Mouse (Mus musculus) midbrain, postnatal 0 days (tissue): ENCODE measurements at regions not wholly inside any gene's neighbourhood (a gene's known extent, or its start where the extent isn't known, plus 50 kb on each side); places are given as distances from the start of the nearest gene placed in this dataset.
"Not testable (repeated sequence)": the region's sequence is repeated elsewhere in the genome, so short reads cannot be mapped to it uniquely, and the experiment has no call there.

Experiments used
- ATAC-seq: fragments of 200-750 bp; cut with Nextera tagmentation; 2 replicates; pipeline ENCODE4 v1.8.0; 2017; ENCODE audit warnings: moderate number of reproducible peaks, mild to moderate bottlenecking, moderate TSS enrichment, moderate library complexity; ENCODE audit not compliant: low FRiP score
- DNase-seq: peaks from one replicate; pipeline ENCODE4 v3.0.0-alpha.2; 2015; ENCODE audit warnings: low spot score
- H3K27ac ChIP-seq: fragments of 300-500 bp; sonication (generic); 2 replicates; pipeline ENCODE4 v1.5.1; 2014; ENCODE audit warnings: low read depth, mild to moderate bottlenecking, low read length, mixed read lengths
- H3K27me3 ChIP-seq: fragments of 300-500 bp; sonication (generic); 2 replicates; pipeline ENCODE4 v1.6.1; 2014; ENCODE audit warnings: low read length, control low read depth, mixed read lengths; ENCODE audit not compliant: insufficient read depth
- H3K36me3 ChIP-seq: fragments of 300-500 bp; sonication (generic); 2 replicates; pipeline ENCODE4 v1.6.1; 2014; ENCODE audit warnings: low read length, control low read depth, mixed read lengths; ENCODE audit not compliant: insufficient read depth
- H3K4me1 ChIP-seq: fragments of 300-500 bp; sonication (generic); 2 replicates; pipeline ENCODE4 v1.6.1; 2014; ENCODE audit warnings: mild to moderate bottlenecking, control low read depth, antibody characterized with exemption, low read length, mixed read lengths; ENCODE audit not compliant: insufficient read depth
- H3K4me2 ChIP-seq: fragments of 300-500 bp; sonication (generic); 2 replicates; pipeline ENCODE4 v1.6.1; 2014; ENCODE audit warnings: low read depth, mild to moderate bottlenecking, low read length, mixed read lengths; ENCODE audit not compliant: poor library complexity, severe bottlenecking
- H3K4me3 ChIP-seq: fragments of 300-500 bp; sonication (generic); 2 replicates; pipeline ENCODE4 v1.5.1; 2014; ENCODE audit warnings: low read depth, mild to moderate bottlenecking, low read length, moderate library complexity
- H3K9ac ChIP-seq: fragments of 300-500 bp; sonication (generic); replicated peaks from 2 replicates; pipeline ENCODE4 v1.6.1; 2014; ENCODE audit warnings: mild to moderate bottlenecking, low read length, moderate library complexity, mixed read lengths; ENCODE audit not compliant: poor library complexity, severe bottlenecking
- H3K9me3 ChIP-seq: fragments of 300-500 bp; sonication (generic); 2 replicates; pipeline ENCODE4 v1.6.1; 2016; ENCODE audit warnings: low read length, control low read depth
- CTCF ChIP-seq: IDR thresholded peaks from 2 replicates; pipeline ENCODE4 v1.5.1; 2016; ENCODE audit warnings: antibody characterized with exemption, mild to moderate bottlenecking
- WGBS: fragments of 180-500 bp; shearing (Covaris S2); extraction: QIAGEN DNeasy Blood & Tissue Kit; methylation state at CpG from one replicate; pipeline ENCODE4 v1.1.7; 2014; 5-methylcytosine and 5-hydroxymethylcytosine counted together

DNA sequence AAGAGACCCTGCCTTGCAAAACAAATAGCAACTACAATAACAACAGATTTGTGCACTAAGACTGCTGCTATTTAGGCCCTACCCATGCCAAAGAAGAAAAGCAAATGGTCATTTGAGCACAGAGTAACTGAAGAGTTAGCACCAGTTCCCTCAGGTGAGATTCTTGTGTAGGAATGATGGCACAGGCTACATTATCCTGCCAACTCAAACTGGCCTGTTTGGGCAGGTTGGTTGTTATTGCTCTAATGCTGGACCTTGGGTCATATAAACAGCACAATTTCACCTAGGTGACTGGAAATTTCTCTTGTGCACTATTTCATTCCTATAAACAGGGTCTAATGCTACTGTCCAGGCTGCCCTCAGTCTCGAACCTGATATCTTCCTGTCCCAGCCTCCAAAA, 79.7 kb upstream of the Trim24 start:
- no peak for TF ChIP-seq CTCF
- Histone ChIP-seq H3K27me3 (no peaks in the 10 kb centered on the region), H3K9ac (no peak overlapping the region), H3K27ac (no peak overlapping the region), H3K4me1 (no peaks in the 10 kb centered on the region), H3K9me3 (no peaks in the 10 kb centered on the region; the same call in 1 of the 2 replicates), H3K4me3 (no peak overlapping the region), H3K4me2 (no peak overlapping the region), H3K36me3 (no peaks in the 10 kb centered on the region)
- 88% methylated on average over 1 of the region's 1 CpGs for WGBS
- no peak for DNase-seq
- no peak for ATAC-seq

DNA sequence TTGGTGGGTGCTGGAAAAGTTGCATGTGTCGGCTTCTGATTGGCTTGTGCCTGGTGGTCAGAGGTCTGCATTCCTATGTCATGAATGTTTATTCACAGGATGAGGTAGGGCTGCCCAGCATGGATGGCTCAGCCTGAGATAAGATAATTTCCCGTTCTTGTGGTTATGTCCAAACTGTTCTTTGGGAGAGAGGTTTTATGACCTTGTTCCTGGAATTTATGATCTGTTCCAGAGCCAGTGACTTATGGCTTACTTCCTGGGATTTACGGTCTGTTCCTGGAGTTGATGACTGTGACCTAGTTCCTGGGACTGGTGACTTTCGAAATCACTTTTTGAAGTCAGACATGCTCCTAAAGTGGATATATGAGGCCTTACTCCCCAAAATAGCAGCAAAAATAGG, 76.4 kb upstream of the Trim24 start:
- DNase-seq (no peak), ATAC-seq (no peak)
- Histone ChIP-seq H3K9me3 (no peaks in the 10 kb centered on the region; the same call in 1 of the 2 replicates), H3K36me3 (no peaks in the 10 kb centered on the region), H3K4me1 (no peaks in the 10 kb centered on the region), H3K27me3 (no peaks in the 10 kb centered on the region), H3K4me2 (no peak overlapping the region), H3K4me3 (no peak overlapping the region), H3K9ac (no peak overlapping the region), H3K27ac (no peak overlapping the region)
- no peak for TF ChIP-seq CTCF
- WGBS, result 95% methylated on average over 4 of the region's 4 CpGs

DNA sequence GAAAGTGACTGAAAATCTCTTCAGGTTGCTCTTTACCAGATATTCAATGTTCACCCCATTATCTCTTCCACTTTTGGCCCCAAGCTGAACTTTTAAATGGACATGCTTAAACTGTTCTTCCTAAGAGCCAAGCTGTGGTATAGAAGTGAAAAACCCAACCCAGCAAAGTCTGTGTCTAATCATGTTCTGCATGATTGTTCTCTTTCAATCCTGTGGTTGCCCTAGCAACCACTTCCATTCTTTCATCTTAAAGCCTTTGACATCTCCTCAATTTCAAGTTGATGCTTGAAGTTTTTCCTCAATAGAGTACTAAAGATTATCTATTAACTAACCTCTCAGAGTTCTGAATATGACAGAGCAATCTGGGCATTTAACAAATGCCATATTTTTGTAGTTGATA, 75.6 kb upstream of the Trim24 start:
- Histone ChIP-seq H3K4me1 (no peaks in the 10 kb centered on the region), H3K9ac (no peak overlapping the region), H3K27me3 (no peaks in the 10 kb centered on the region), H3K4me2 (no peak overlapping the region), H3K36me3 (no peaks in the 10 kb centered on the region), H3K27ac (no peak overlapping the region), H3K9me3 (no peaks in the 10 kb centered on the region; the same call in 1 of the 2 replicates), H3K4me3 (no peak overlapping the region)
- ATAC-seq (no peak), DNase-seq (no peak)
- no peak for TF ChIP-seq CTCF

DNA sequence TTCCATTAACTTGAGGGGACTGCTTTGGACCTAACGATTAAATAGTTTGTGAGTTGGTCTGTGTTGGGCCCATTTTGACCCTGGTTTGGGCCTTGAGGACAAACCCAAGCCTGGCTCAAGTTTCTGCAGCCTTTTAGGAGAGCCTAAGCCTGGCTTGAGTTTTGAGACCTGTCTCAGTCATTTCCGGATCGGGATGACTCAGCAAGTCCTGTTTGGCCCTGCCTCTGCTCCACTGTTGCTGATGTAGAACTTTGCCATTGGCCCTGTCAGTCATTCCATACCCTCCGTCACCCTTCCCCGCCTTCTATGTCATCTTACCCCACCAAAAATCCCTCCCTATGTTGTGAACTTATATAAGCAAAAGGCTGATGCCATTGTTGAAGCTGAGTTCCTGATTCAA, 67.4 kb upstream of the Trim24 start:
- H3K27me3 ChIP-seq, result no peaks in the 10 kb centered on the region
- H3K9me3 ChIP-seq, result peaks cover 3% of the 10 kb centered on the region; the same call in 1 of the 2 replicates
- TF ChIP-seq CTCF, result no peak
- H3K4me3 ChIP-seq, result no peak overlapping the region
- no peaks in the 10 kb centered on the region for H3K36me3 ChIP-seq
- no peak overlapping the region for H3K4me2 ChIP-seq
- no peak overlapping the region for H3K9ac ChIP-seq
- no peaks in the 10 kb centered on the region for H3K4me1 ChIP-seq
- whole genome bisulfite sequencing, result 94% methylated on average over 5 of the region's 5 CpGs
- no peak for DNase-seq
- H3K27ac ChIP-seq, result no peak overlapping the region
- ATAC-seq, result no peak

DNA sequence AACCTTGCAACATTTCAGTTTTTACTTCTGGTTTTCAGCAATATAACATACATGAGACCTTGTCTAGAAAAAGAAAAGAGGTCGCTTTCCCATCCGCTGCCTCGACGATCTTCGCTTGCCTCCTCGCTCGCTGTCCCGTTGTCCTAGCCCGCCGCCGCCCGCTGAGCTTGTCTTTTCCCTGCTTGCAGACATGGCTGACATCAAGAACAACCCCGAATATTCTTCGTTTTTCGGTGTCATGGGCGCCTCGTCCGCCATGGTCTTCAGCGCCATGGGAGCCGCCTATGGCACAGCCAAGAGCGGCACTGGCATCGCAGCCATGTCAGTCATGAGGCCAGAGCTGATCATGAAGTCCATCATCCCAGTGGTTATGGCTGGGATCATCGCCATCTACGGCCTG, 64.7 kb upstream of the Trim24 start:
- H3K36me3 ChIP-seq, H3K4me3 ChIP-seq, H3K27me3 ChIP-seq, H3K9ac ChIP-seq, H3K4me1 ChIP-seq, DNase-seq, H3K27ac ChIP-seq, H3K4me2 ChIP-seq, H3K9me3 ChIP-seq, ATAC-seq: not testable (repeated sequence)
- WGBS, result over 99% methylated on average over 24 of the region's 24 CpGs

DNA sequence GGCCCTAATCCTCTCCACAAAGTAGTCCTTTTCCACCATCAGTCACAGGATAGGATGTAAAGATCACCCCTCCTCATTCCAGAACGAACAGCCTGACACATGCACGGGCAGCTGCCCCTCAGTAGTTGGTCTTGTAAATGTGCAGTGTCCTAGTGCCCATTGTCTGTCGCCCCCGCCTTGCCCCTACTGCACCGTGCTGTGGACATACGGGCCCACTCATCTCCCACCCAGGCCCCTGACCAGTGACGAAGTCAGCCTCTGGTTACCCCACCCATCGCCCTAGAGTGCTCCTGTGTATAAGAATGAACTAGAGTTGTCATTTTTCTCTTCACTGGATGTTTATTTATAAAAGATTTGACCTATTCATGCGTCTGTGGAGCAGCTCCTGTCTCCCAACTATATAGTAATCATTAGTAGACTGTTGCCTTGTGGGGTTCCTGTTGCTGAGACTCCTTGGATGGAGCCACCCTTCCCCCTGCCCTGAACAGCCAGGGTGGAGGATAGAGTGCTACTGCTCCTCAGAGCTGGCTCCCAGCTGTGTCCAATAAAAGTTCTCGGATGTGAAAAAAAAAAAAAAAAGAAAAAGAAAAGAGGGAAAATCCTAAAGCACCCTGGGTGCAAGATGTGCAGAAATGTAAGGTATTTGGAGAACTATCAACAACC, 64.0 kb upstream of the Trim24 start:
- ATAC-seq, DNase-seq, H3K4me3 ChIP-seq, H3K9me3 ChIP-seq, H3K4me2 ChIP-seq, H3K36me3 ChIP-seq, H3K27ac ChIP-seq, H3K4me1 ChIP-seq, H3K27me3 ChIP-seq, H3K9ac ChIP-seq: not testable (repeated sequence)
- WGBS, result 85% methylated on average over 1 of the region's 10 CpGs

DNA sequence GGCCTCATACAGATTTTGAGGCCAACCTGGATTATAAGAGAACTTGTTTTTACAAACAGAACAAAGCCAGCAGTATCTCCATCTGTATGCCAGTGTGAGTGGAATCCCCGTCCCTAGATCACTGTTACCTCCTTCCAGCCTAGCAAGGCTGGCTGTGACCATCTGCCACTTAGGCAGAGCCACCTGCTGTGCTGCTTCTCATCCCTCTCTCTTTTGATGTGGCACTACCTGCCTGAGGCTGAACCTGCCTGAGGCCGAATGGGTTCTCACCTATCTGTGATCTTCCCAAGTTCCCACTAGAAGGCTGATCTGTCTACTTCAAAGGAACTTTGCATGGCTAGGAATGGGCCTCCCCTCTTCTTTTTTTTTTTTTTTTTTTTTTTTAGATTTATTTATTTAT, 55.4 kb upstream of the Trim24 start:
- H3K9ac ChIP-seq, H3K4me2 ChIP-seq, H3K27ac ChIP-seq, H3K27me3 ChIP-seq, ATAC-seq, H3K4me3 ChIP-seq, H3K9me3 ChIP-seq, H3K36me3 ChIP-seq, H3K4me1 ChIP-seq, DNase-seq: not testable (repeated sequence)
- 69% methylated on average over 2 of the region's 2 CpGs for WGBS
